Mouse (Mus musculus) lung, adult 2 months (tissue): ENCODE measurements around the gene Lrrc75b.

Source experiments
- CTCF ChIP-seq: fragments of 200-500 bp; IDR thresholded peaks from 2 replicates; pipeline ENCODE4 v1.5.1; 2011; ENCODE audit warnings: mild to moderate bottlenecking, low read length, control low read depth; ENCODE audit not compliant: insufficient read depth
- POLR2A ChIP-seq: fragments of 200-500 bp; IDR thresholded peaks from 2 replicates; pipeline ENCODE4 v1.6.1; 2011; ENCODE audit warnings: low read depth, mild to moderate bottlenecking, control low read depth, low read length, borderline replicate concordance; ENCODE audit errors: extremely low read depth

DNA sequence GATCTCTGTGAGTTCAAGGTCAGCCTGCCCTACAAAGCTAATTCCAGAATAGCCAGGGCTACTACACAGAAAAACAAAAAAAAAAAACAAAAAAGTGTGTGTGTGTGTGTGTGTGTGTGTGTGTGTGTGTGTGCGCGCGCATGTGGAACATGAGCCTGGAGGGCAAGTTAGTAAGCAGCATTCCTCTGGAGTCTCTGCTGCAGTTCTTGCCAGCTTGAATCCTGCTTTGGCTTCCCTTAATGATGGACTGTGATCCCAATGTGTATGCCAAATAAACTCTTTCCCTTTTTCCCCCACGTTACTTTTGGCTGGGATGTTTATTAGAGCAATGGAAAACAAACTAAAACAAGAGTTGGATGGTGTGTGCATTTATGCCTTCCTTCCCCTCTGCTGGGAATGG lies 38.5 kb downstream of the Lrrc75b start:
- TF ChIP-seq CTCF (no peak), POLR2A (no peak)
